Mouse (Mus musculus): Measurements from ENCODE around the gene Pdzd2.

DNA sequence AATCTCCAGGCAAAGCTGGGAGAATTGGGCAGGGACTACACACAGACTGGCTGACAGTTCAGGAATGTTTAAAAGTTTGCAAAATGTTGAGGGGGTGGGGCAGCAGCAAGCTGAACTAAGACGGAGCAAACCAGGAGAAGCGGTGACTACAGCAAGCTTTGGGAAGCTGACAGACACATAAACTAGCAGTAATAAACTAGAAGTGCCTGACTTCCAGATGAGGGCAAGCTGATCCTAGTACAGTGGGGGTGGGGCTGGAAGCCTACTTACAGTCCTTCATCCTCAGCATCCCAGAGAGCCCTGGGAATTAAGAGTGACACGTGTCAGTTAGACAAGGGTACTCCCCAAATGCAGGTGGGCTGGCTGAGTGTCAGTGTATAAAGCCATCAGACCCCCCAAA is 194.5 kb downstream of the Pdzd2 start:
- TF ChIP-seq CTCF (IDR thresholded peaks at IDR 0.05; ENCODE audit: extremely low read depth, insufficient read length, insufficient replicate concordance, low read depth, low read length) (no peak), POLR2A (IDR thresholded peaks at IDR 0.05; ENCODE audit: low read depth, low read length) (no peak)
